Mouse (Mus musculus) cerebellum, adult 11-12 months (tissue): ENCODE results near the gene Gm7168.
"Not testable (repeated sequence)": the region's sequence is repeated elsewhere in the genome, so short reads cannot be mapped to it uniquely, and the experiment has no call there.

Source experiments
- DNase-seq: peaks from one replicate; pipeline ENCODE4 v3.0.0; 2022

The Gm7168 gene

GRCm38 (mm10) chr17:13948073-13948472 lies at the start of gene Gm7168:
Gm7168 (plus strand) TSS chr17:13948373.
- DNase-seq: not testable (repeated sequence)

DNA sequence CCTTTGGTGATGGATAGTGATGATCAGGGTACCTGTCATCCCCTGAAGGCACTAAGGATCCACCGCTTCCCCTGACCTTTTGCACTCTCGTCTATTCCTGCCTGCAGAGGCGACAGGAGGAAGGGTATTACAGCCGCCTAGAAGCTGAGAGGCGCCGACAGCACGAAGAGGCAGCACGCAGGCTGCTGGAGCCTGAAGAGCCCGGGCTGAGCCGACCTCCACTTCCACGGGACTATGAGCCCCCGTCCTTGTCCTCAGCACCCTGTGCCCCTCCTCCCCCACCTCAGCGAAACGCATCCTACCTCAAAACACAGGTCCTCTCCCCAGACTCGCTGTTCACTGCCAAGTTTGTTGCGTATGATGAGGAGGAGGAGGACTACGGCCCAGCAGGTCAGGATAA lies 49.3 kb upstream of the Gm7168 start:
- DNase-seq: no peak

DNA sequence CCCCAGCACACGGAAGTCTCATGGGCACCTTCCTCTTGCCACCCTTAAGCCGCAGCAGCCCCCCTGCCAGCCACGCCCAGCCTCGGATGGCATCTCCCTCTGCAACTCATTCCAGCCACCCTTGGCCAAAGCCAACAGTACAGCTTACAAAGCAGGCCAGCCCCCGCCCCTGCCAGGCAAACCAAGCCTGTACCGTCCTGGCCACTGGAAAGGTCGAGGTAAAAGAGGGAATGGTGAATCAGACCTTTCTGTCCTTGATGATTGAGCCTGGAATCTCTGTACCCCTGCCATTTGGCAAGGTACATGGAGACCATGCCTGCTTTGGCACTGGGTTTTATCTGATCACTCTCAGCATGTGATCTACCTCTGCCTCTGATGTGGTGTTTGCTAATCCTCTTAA lies 48.9 kb upstream of the Gm7168 start:
- no peak for DNase-seq

GRCm38 (mm10) chr17:13903793-13904192 lies 44.4 kb upstream of the Gm7168 start:
- no peak for DNase-seq

- no peak for DNase-seq
Measured at GRCm38 (mm10) chr17:13907082-13907481, 41.1 kb upstream of the Gm7168 start.

GRCm38 (mm10) chr17:13907681-13908080 lies 40.5 kb upstream of the Gm7168 start:
- no peak for DNase-seq

DNA sequence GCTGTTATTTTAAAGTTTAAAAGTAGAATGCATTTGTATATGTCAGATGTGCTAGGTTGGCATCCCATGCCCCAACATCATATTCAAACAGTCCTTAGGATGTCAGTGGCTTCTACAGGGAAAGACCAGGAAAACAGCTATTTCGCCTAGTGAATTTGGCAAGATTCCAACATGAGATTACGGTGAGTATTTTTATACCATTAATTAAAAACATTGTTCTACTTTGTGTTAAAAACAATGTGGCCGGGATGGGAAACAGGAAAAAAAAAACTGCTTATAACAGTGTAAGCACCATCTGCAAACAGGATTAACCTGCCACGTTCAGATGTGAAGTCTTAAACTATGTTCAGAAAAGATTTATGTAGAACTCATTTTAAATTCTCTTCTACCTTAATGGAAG lies 34.2 kb upstream of the Gm7168 start:
- DNase-seq: no peak

DNA sequence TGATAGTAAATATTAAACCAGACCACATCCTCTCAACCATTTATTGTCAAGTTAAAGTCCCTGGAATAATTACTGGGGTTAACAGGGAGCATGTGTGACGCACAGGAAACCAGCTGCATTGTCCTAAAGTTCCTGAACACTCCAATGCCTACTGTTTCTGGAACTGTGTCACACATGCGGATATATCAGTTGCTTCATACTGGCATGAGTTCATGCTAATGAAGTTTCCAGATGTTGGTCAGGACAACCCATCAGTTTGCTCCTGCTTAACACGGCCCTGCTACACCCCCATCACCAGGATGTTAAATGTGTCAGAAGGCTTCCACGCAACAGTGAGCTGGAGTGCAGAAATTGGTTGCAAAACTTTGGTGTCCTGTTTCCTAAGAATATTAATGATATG lies 33.6 kb upstream of the Gm7168 start:
- DNase-seq: no peak

DNA sequence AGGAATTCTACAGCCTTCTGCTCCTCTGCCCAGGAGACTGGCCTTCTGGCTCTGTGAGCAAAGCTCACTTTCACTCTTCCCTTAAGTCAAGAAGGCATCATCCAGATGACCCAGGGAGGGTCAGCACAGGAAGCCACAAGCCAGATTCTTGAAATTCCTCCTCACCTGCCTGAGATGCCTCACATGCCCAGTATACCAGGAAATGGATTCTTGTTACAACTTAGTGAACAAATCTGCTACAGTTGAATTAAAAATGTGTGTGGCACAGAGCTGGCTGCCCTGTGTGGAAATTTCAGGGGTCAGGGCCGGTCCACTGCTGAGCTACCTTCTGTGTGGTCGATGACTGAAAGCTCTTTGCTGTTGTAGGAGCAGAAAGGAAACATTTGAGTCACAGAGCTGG lies 27.4 kb upstream of the Gm7168 start:
- DNase-seq: no peak

DNA sequence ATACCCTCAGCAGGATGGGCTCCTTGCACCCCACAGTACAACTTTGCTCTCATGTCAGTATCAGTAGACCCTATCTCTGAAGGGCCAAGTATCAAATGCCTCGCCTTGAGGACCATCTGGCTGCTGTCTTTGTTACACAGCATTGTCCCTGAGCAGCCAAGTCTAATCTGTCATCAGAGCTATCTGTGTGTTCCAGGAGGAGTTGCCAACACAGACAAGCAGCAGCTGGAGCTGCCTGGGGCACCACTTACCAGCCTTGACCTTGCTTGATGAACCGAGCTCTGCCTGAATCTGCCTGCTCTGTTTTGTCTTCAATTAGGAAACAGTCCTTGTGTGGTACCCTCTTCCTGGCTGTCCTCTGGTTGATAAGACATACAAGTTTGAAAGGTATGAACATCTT lies 24.8 kb upstream of the Gm7168 start:
- DNase-seq: no peak

DNA sequence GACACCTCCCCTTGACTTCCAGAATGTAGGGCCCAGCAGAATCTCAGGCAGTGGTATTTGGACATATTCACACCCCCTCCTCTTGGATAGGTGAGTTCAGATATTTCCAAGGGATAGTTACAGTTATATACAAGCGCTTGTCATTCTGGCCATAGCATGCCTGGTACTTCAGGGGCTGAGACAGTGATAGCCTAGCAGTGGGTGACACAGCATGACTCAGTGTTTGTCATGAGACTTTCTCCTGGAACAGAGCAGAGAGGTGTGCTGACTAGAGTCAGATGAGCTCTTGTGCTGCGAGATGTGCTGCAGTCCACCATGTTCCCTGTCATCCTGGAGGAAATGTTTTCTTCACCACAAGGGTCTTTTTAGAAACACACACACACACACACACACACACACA lies 23.6 kb upstream of the Gm7168 start:
- no peak for DNase-seq

DNA sequence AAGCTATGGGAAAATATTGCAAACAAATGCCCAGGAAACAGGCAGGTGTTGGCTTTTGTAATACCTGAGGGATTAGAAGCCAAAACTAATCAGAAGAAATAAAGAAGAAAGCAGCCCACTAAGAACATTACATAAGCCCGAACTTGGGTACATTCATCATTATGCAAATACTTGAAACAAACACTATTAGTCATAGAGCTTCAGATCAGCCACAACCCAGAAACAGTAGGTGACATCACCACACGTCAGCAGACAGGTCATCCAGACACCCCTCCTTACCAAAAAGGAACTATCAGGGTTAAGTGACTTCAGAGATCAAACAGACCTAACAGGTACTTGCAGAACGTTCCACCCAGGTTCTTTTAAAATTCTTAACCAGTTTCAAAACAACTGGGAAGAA lies 22.2 kb upstream of the Gm7168 start:
- no peak for DNase-seq

DNA sequence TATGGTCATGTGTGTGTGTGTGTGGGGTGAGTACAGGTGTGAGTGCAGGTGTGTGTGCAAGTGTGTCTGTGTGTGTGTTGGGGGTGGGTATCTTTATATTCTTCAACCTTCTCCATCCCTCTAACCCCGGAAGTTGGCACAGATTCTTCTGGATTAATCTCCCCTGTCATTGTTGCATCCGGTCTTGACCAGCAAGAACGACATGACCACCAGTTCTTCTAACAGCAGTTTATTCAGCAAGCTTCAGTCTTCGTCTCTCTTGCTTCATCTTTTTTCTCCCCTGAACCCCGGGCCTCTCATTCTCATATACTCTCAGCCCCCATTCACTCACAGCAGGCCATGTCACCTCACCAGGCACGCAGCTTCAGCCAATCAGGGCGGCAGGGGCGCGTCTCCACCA lies 17.8 kb upstream of the Gm7168 start:
- no peak for DNase-seq

DNA sequence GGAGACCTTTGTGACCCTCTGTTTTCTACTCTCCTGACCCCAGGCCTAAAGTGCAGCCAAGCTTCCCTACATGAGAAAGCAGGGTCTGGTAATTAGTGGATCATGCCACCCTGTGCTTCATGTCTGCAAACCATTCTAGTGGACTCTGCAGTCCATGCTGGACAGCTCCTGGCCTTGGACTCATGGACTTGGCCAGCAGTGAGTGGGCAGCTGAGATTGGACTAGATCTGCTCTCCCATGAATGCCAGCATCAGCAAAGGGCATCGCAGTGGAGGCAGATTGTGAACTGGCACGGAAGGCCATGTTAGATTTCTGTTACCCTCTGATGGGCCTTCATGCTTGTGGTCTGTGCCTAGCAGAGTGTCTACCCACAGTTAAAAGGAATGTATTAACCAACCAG lies 12.8 kb upstream of the Gm7168 start:
- not testable (repeated sequence) for DNase-seq

- DNase-seq: no peak
Measured at GRCm38 (mm10) chr17:13937787-13938186, 10.4 kb upstream of the Gm7168 start.

DNA sequence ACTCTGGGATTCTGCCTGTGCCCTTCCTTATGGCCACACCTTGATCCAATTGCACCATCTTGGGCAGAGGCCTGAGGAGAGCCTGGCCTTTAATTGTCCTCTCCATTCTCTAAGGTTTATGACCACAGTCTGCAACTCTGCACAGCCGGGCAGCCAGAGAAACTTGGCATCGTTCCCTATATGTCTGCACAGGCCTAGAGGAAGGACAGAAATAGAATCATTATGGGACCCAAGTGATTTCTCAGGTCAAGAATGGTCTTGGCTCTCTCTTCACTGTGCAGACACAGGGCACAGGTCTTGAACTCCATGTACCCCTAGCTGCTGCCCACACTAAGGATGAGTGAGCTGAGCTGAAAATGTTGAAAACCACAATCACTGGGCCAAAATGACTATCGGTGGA lies 9.5 kb upstream of the Gm7168 start:
- no peak for DNase-seq

DNA sequence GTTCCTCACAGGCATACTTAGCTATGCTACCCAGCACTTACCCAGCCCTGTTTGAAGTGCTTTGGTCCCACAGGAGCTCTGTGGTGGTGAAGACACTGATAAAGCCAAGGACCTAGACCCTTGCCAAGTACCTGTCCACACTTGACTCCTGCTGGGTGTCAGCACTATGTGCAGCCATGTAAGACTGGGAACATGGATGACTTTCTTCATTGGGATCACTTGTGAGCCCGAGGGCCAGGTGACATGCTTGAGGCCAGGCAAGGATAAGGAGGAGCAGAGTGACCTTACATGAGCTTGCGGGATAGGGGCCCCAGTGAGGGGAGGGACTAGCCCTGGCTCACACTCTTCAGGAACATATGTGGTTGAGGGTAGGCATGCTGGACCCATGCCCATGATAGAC lies 8.9 kb upstream of the Gm7168 start:
- not testable (repeated sequence) for DNase-seq

DNA sequence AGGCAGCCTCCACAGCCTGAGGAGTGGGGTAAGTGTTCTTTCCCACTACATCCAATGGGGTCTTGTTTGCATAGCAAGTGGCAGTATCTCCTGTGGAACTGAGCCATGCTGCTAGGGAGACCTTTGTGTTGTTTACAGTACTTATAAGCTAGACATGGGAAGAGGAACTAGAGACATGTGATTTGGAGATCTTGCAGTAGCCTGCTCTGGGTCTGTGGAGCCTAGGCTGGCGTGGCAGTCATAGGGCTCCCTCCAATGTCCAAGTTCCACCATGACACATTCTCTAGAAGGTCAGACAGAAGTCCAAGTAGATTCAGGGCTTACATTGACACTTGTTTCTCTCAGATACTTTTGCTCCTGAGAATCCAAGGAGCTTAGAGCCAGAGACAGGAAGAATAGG lies 7.7 kb upstream of the Gm7168 start:
- no peak for DNase-seq

DNA sequence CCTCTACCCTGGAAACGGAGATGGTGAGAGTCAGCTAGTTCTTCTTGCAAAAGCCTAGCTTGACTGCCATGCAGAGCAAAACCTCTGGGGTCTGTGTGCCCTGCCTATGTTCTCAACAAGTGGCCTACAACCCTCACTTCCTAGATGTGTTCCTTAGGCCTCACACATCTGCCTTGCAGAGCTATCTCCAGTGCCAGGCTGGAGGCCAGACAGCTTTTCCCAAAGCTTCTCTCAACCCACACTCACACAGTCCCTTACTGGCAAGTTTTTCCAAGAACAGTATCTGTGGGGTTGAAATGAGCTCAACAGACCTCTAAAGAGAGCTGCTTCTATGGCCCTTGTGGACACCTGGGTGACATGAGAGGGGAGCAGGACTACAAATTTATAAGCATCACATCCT lies 3.4 kb downstream of the Gm7168 start:
- DNase-seq: not testable (repeated sequence)

GRCm38 (mm10) chr17:13958129-13958528 lies 10.0 kb downstream of the Gm7168 start:
- not testable (repeated sequence) for DNase-seq

DNA sequence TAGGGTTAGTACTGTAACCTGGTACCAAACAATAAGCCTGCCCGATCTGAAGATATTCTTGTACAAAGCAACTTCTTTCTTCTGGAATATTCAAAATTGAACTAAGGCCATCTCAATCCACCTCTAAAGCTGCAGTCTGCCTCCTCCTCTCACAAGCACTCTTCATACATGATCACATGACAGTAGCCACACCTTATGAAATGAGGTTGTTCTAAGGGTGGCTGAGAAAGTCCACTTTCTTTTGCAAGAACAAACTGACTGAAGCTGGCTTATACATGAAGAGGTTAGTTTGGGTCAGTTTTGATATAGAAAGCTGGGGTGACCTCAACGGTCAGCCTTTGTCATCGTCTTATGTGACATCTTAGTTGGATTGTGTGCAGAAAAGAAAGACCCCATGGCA lies 14.1 kb downstream of the Gm7168 start:
- DNase-seq: not testable (repeated sequence)

GRCm38 (mm10) chr17:13965048-13965447 lies 16.9 kb downstream of the Gm7168 start:
- DNase-seq: not testable (repeated sequence)

DNA sequence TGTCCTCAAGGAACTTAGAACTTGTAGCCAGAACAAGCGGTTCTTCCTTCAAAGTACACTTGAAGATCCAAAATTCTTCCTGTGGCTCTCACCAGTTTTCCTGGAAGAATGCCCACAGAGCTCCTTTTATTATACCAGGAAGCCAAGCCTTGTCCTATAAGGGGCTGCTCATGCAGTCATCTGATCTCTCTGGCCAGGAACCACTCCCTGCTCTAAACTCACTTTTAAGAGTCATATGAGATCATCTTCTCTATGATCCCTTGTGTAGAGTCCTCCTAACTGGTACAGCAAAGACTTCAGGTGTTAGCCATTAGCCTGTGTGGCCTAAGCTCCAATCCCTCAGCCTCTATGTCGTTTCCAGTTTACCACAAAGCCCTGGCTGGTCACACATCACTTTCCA lies 21.7 kb downstream of the Gm7168 start:
- DNase-seq: not testable (repeated sequence)

GRCm38 (mm10) chr17:13970796-13971195 lies 22.6 kb downstream of the Gm7168 start:
- DNase-seq: not testable (repeated sequence)

GRCm38 (mm10) chr17:13987690-13988089 lies 39.5 kb downstream of the Gm7168 start:
- no peak for DNase-seq

DNA sequence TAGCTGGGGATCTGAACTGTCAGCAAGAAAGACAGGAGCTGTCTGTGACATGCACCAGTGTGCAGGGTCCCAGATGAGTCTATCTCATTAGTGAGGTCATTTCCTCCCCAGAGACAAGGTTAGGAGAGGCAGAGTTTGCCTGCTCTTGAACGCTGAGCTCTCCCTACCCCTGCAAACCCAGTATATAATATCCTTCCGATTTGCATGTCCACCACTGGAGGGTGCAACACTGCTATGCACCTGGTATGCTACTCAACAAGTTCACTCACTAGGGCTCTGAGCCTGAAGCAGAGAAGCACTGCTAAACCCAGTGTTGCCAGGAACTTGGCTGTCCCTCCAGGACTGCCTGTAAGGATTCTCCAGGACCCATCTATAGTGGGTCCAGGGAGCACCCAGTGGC lies 45.3 kb downstream of the Gm7168 start:
- not testable (repeated sequence) for DNase-seq
